Mouse (Mus musculus) kidney, embryonic 14.5 days (tissue): ENCODE measurements at regions not wholly inside any gene's neighbourhood (a gene's known extent, or its start where the extent isn't known, plus 50 kb on each side); places are given as distances from the start of the nearest gene placed in this dataset.

Experiments
- ATAC-seq: fragments of 200-750 bp; cut with Nextera tagmentation; 2 replicates; pipeline ENCODE4 v1.8.0; 2017; ENCODE audit warnings: moderate number of reproducible peaks, mild to moderate bottlenecking, moderate TSS enrichment, moderate library complexity; ENCODE audit not compliant: low FRiP score, low TSS enrichment
- H3K27ac ChIP-seq: fragments of 300-500 bp; sonication (generic); 2 replicates; pipeline ENCODE4 v1.5.1; 2014; ENCODE audit warnings: low read depth, mild to moderate bottlenecking, low read length, moderate library complexity, mixed read lengths
- H3K27me3 ChIP-seq: fragments of 300-500 bp; sonication (generic); 2 replicates; pipeline ENCODE4 v1.6.1; 2014; ENCODE audit warnings: mild to moderate bottlenecking, low read length; ENCODE audit not compliant: control insufficient read depth, insufficient read depth
- H3K36me3 ChIP-seq: fragments of 300-500 bp; sonication (generic); 2 replicates; pipeline ENCODE4 v1.6.1; 2014; ENCODE audit warnings: low read length, mixed read lengths; ENCODE audit not compliant: control insufficient read depth, insufficient read depth
- H3K4me1 ChIP-seq: fragments of 300-500 bp; sonication (generic); 2 replicates; pipeline ENCODE4 v1.6.1; 2014; ENCODE audit warnings: low read length, mixed read lengths; ENCODE audit not compliant: control insufficient read depth, insufficient read depth
- H3K4me2 ChIP-seq: fragments of 300-500 bp; sonication (generic); replicated peaks from 2 replicates; pipeline ENCODE4 v1.6.1; 2014; ENCODE audit warnings: low read depth, mild to moderate bottlenecking, low read length
- H3K4me3 ChIP-seq: fragments of 300-500 bp; sonication (generic); 2 replicates; pipeline ENCODE4 v1.5.1; 2014; ENCODE audit warnings: mild to moderate bottlenecking, low read length
- H3K9ac ChIP-seq: fragments of 300-500 bp; sonication (generic); 2 replicates; pipeline ENCODE4 v1.6.1; 2014; ENCODE audit warnings: low read depth, mild to moderate bottlenecking, low read length, moderate library complexity
- H3K9me3 ChIP-seq: fragments of 300-500 bp; sonication (generic); 2 replicates; pipeline ENCODE4 v1.6.1; 2016; ENCODE audit warnings: low read length; ENCODE audit not compliant: control insufficient read depth
- WGBS: fragments of 180-500 bp; shearing (Covaris S2); extraction: QIAGEN DNeasy Blood & Tissue Kit; methylation state at CpG from one replicate; pipeline ENCODE4 v1.1.7; 2014; 5-methylcytosine and 5-hydroxymethylcytosine counted together

DNA sequence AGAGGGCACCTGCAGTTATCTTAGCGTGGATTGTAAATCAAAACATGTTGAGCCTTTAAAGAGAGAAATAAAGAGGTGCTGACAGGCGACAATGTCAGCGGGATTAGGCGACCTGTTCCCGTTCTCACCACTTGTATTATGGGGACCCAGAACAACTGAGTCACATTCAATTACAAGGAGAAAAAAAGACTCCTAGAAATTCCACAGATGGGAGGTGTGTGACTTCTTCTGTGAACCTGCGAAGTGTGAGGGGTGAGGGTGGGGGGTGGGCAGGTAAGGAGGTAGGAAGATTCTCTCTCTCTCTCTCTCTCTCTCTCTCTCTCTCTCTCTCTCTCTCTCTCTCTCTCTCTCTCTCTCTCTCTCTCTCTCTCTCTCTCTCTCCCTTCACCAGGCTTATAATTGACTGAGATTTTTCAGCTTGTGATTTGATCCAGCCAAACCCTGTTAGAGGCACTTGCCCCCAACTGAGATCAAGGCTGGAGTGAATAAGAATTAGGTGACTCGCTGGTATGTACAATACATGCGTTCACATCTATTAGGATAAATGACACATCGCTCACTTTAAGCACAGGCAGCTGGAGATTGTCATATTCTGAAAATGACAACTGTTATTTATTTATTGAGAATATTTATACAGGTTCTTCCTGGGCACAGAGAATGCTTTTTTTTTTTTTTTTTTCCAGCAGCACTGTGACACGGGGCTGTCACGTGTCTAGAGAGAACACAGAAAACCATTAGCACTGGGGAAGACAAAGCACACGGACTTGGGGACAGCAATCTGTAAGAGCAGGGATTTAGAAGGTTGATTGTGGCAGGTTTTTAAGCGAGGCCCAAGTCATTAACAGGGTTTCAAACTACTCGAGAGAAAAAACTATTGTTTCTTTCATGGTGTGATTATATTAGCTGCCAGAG, 119.2 kb downstream of the Sem1 start:
- Histone ChIP-seq H3K9ac (no peak overlapping the region), H3K36me3 (no peaks in the 10 kb centered on the region), H3K27ac (no peak overlapping the region), H3K4me2 (no peak overlapping the region), H3K27me3 (no peaks in the 10 kb centered on the region), H3K9me3 (no peaks in the 10 kb centered on the region), H3K4me1 (no peaks in the 10 kb centered on the region), H3K4me3 (no peak overlapping the region)
- no peak for ATAC-seq
- 20% methylated on average over 14 of the region's 14 CpGs for WGBS

- Histone ChIP-seq H3K27ac (no peak overlapping the region), H3K9me3 (no peaks in the 10 kb centered on the region), H3K4me2 (no peak overlapping the region), H3K9ac (no peak overlapping the region), H3K4me3 (no peak overlapping the region), H3K27me3 (no peaks in the 10 kb centered on the region), H3K36me3 (no peaks in the 10 kb centered on the region), H3K4me1 (no peaks in the 10 kb centered on the region)
- no peak for ATAC-seq
- 51% methylated on average over 4 of the region's 4 CpGs for WGBS
These were observed 120.7 kb downstream of the Sem1 start for GRCm38 (mm10) chr6:6457726-6458125.

DNA sequence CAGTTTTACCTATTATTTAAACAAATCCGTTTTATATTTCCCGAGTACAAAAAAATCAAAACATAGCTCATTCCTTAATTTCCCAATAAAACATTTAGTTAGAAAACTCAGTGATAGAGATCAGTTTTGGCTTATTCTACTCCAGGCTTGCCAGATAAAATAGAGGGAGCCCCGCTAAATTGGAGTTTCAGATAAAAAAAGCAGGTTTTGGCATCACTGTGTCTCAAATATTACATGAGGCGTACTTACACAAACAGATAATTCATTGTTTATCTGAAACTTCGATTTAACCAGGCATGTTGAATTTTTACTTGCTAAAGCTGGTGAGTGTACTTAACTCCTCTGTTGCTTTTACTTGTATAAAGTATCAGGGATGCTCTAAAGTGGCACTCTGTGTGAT, 121.5 kb downstream of the Sem1 start:
- 71% methylated on average over 5 of the region's 5 CpGs for WGBS
- no peak overlapping the region for H3K9ac ChIP-seq
- no peak overlapping the region for H3K4me2 ChIP-seq
- no peak for ATAC-seq
- no peaks in the 10 kb centered on the region for H3K4me1 ChIP-seq
- no peaks in the 10 kb centered on the region for H3K36me3 ChIP-seq
- H3K9me3 ChIP-seq: no peaks in the 10 kb centered on the region
- no peak overlapping the region for H3K4me3 ChIP-seq
- H3K27ac ChIP-seq: no peak overlapping the region
- H3K27me3 ChIP-seq: no peaks in the 10 kb centered on the region

DNA sequence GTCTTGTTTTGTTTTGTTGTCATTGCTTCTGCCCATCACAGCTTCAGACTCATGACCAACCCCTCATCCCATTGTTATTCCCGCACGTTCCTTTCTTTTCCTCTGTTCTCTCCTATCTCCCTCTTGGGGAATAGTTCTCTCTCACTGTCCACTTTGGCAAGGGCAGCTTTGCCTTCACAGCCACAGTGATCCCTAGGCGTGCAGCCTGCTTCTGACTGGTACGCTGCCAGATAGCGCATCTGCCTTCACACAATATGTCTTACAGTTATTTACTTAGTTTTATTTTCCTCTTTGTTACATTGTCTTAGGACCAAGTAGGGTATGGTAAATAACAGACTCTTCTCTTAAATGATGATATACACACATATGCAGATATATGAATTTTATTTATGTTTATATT, 122.9 kb downstream of the Sem1 start:
- H3K27ac ChIP-seq: no peak overlapping the region
- no peak for ATAC-seq
- H3K4me1 ChIP-seq: no peaks in the 10 kb centered on the region
- H3K27me3 ChIP-seq: no peaks in the 10 kb centered on the region
- H3K36me3 ChIP-seq: no peaks in the 10 kb centered on the region
- WGBS: 89% methylated on average over 5 of the region's 5 CpGs
- no peaks in the 10 kb centered on the region for H3K9me3 ChIP-seq
- no peak overlapping the region for H3K9ac ChIP-seq
- H3K4me3 ChIP-seq: no peak overlapping the region
- no peak overlapping the region for H3K4me2 ChIP-seq

GRCm38 (mm10) chr6:6454396-6454795, 124.1 kb downstream of the Sem1 start:
- H3K9me3 ChIP-seq: no peaks in the 10 kb centered on the region
- no peak overlapping the region for H3K4me3 ChIP-seq
- no peak overlapping the region for H3K4me2 ChIP-seq
- H3K36me3 ChIP-seq: no peaks in the 10 kb centered on the region
- no peaks in the 10 kb centered on the region for H3K27me3 ChIP-seq
- no peak for ATAC-seq
- 81% methylated on average over 2 of the region's 2 CpGs for WGBS
- no peak overlapping the region for H3K9ac ChIP-seq
- H3K4me1 ChIP-seq: no peaks in the 10 kb centered on the region
- H3K27ac ChIP-seq: no peak overlapping the region

GRCm38 (mm10) chr6:6434855-6435254, 143.6 kb downstream of the Sem1 start:
- 21% methylated on average over 3 of the region's 3 CpGs for WGBS
- Histone ChIP-seq H3K27me3 (no peaks in the 10 kb centered on the region), H3K4me2 (no peak overlapping the region), H3K36me3 (no peaks in the 10 kb centered on the region), H3K4me3 (no peak overlapping the region), H3K27ac (no peak overlapping the region), H3K9me3 (no peaks in the 10 kb centered on the region), H3K4me1 (0 out of 2 replicates have a peak, but pooled peaks cover 5% of the 10 kb centered on the region), H3K9ac (no peak overlapping the region)
- ATAC-seq: no peak

- H3K9me3 ChIP-seq: no peaks in the 10 kb centered on the region
- no peaks in the 10 kb centered on the region for H3K27me3 ChIP-seq
- 76% methylated on average over 5 of the region's 5 CpGs for WGBS
- H3K36me3 ChIP-seq: no peaks in the 10 kb centered on the region
- 0 out of 2 replicates have a peak, but pooled peaks cover 5% of the 10 kb centered on the region for H3K4me1 ChIP-seq
- no peak overlapping the region for H3K4me3 ChIP-seq
- no peak overlapping the region for H3K9ac ChIP-seq
- H3K4me2 ChIP-seq: no peak overlapping the region
- no peak for ATAC-seq
- no peak overlapping the region for H3K27ac ChIP-seq
These were observed 144.1 kb downstream of the Sem1 start for GRCm38 (mm10) chr6:6434261-6434802.

DNA sequence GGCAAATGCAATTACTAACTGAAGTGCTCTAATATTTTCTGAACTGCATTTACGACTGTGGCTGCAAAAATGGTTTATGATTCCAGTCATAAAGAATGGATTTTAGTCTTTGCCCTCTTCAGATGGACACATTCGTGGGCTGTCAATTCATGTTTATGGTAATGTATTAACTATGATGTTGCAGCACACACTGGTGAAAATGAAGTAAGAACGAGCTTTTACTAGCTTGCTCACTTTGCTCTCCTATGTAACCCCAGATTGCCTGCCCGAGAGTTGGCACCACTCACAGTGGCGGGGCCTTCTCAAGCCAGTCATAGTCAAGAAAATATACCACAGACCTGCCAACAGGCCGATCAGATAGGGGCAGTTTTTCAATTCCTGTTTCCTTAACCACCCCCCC, 145.3 kb downstream of the Sem1 start:
- no peaks in the 10 kb centered on the region for H3K36me3 ChIP-seq
- H3K27me3 ChIP-seq: no peaks in the 10 kb centered on the region

More for the DNA sequence above, 145.3 kb downstream of the Sem1 start:
- H3K9me3 ChIP-seq: no peaks in the 10 kb centered on the region
- H3K9ac ChIP-seq: no peak overlapping the region
- 0 out of 2 replicates have a peak, but pooled peaks cover 5% of the 10 kb centered on the region for H3K4me1 ChIP-seq
- 75% methylated on average over 6 of the region's 6 CpGs for WGBS
- H3K4me3 ChIP-seq: no peak overlapping the region
- no peak overlapping the region for H3K4me2 ChIP-seq
- no peak for ATAC-seq
- no peak overlapping the region for H3K27ac ChIP-seq
